Mouse (Mus musculus): ENCODE data around the gene Gm11060.

DNA sequence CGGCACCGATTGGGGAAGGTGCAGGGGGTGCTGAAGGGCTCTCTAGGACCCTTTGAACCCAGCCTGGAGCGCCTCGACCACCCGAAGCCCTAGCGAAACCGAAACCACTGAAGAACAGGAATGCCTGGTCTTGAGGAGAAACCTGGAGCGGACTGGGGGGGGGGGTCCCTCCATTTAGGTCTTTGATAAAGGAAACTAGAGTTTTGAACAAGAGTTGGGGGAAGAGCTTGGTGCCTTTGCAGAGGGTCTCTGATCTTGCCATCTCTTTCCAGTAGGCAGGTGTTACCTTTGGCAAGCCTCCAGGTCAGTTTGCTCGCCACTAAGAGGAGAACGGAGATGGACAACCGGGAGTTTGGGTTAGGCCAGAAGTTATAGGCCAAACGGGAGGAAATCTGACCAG, 36.7 kb downstream of the Gm11060 start:
- no peak for TF ChIP-seq CTCF (IDR thresholded peaks at IDR 0.05; ENCODE audit: control insufficient read depth, insufficient read depth, low read length)
- TF ChIP-seq POLR2A (IDR thresholded peaks at IDR 0.05; ENCODE audit: borderline replicate concordance, control insufficient read depth, low read depth, low read length): no peak

Measured in bone marrow, adult 2 months (tissue).